Mouse (Mus musculus) midbrain, postnatal 0 days (tissue): ENCODE data around the gene Zmym4. TPM values are rescaled to one million over a fixed set of nuclear protein-coding genes. Genes with fewer than 3 reads are reported as not detected.

Experiments
- ATAC-seq: fragments of 200-750 bp; cut with Nextera tagmentation; 2 replicates; pipeline ENCODE4 v1.8.0; 2017; ENCODE audit warnings: moderate number of reproducible peaks, mild to moderate bottlenecking, moderate TSS enrichment, moderate library complexity; ENCODE audit not compliant: low FRiP score
- DNase-seq: peaks from one replicate; pipeline ENCODE4 v3.0.0-alpha.2; 2015; ENCODE audit warnings: low spot score
- H3K27ac ChIP-seq: fragments of 300-500 bp; sonication (generic); 2 replicates; pipeline ENCODE4 v1.5.1; 2014; ENCODE audit warnings: low read depth, mild to moderate bottlenecking, low read length, mixed read lengths
- H3K27me3 ChIP-seq: fragments of 300-500 bp; sonication (generic); 2 replicates; pipeline ENCODE4 v1.6.1; 2014; ENCODE audit warnings: low read length, control low read depth, mixed read lengths; ENCODE audit not compliant: insufficient read depth
- H3K36me3 ChIP-seq: fragments of 300-500 bp; sonication (generic); 2 replicates; pipeline ENCODE4 v1.6.1; 2014; ENCODE audit warnings: low read length, control low read depth, mixed read lengths; ENCODE audit not compliant: insufficient read depth
- H3K4me1 ChIP-seq: fragments of 300-500 bp; sonication (generic); 2 replicates; pipeline ENCODE4 v1.6.1; 2014; ENCODE audit warnings: mild to moderate bottlenecking, control low read depth, antibody characterized with exemption, low read length, mixed read lengths; ENCODE audit not compliant: insufficient read depth
- H3K4me2 ChIP-seq: fragments of 300-500 bp; sonication (generic); 2 replicates; pipeline ENCODE4 v1.6.1; 2014; ENCODE audit warnings: low read depth, mild to moderate bottlenecking, low read length, mixed read lengths; ENCODE audit not compliant: poor library complexity, severe bottlenecking
- H3K4me3 ChIP-seq: fragments of 300-500 bp; sonication (generic); 2 replicates; pipeline ENCODE4 v1.5.1; 2014; ENCODE audit warnings: low read depth, mild to moderate bottlenecking, low read length, moderate library complexity
- H3K9ac ChIP-seq: fragments of 300-500 bp; sonication (generic); replicated peaks from 2 replicates; pipeline ENCODE4 v1.6.1; 2014; ENCODE audit warnings: mild to moderate bottlenecking, low read length, moderate library complexity, mixed read lengths; ENCODE audit not compliant: poor library complexity, severe bottlenecking
- H3K9me3 ChIP-seq: fragments of 300-500 bp; sonication (generic); 2 replicates; pipeline ENCODE4 v1.6.1; 2016; ENCODE audit warnings: low read length, control low read depth
- CTCF ChIP-seq: IDR thresholded peaks from 2 replicates; pipeline ENCODE4 v1.5.1; 2016; ENCODE audit warnings: antibody characterized with exemption, mild to moderate bottlenecking
- WGBS: fragments of 180-500 bp; shearing (Covaris S2); extraction: QIAGEN DNeasy Blood & Tissue Kit; methylation state at CpG from one replicate; pipeline ENCODE4 v1.1.7; 2014; 5-methylcytosine and 5-hydroxymethylcytosine counted together
- polyA plus RNA-seq: library from polyadenylated mRNA; unstranded; fragments of >200 nt; fragmentation: Nextera tagmentation; extraction: Ambion mirVana; gene quantifications from 2 replicates; pipeline ENCODE4 v1.2.1, GENCODE M21; 2015
- total RNA-seq: library from RNA; depleted of rRNA; stranded (reverse); fragments of >200 nt; gene quantifications from 2 replicates; pipeline ENCODE4 v1.2.3, GENCODE M21; 2014; rRNA removed

Gene Zmym4
- total and polyA plus RNA-seq, 2 experiments from 2014 or later, result 22.3 to 56.0 TPM

GRCm38 (mm10) chr4:126822891-126823882 lies 144.7 kb downstream of the Zmym4 start:
- Histone ChIP-seq H3K27ac (no peak overlapping the region), H3K9me3 (no peaks in the 10 kb centered on the region), H3K27me3 (no peaks in the 10 kb centered on the region), H3K9ac (no peak overlapping the region), H3K4me2 (no peak overlapping the region), H3K36me3 (peaks cover 12% of the 10 kb centered on the region), H3K4me3 (no peak overlapping the region), H3K4me1 (no peaks in the 10 kb centered on the region)
- WGBS, result 63% methylated on average over 9 of the region's 9 CpGs
- TF ChIP-seq CTCF, result no peak
- DNase-seq (peak; percentile 50), ATAC-seq (no peak)

GRCm38 (mm10) chr4:126814854-126815253 lies 153.1 kb downstream of the Zmym4 start:
- no peak overlapping the region for H3K4me3 ChIP-seq
- H3K4me2 ChIP-seq, result no peak overlapping the region
- H3K27ac ChIP-seq, result no peak overlapping the region
- no peaks in the 10 kb centered on the region for H3K4me1 ChIP-seq
- H3K36me3 ChIP-seq, result peaks cover 14% of the 10 kb centered on the region
- 77% methylated on average over 5 of the region's 5 CpGs for WGBS
- ATAC-seq, result no peak
- no peaks in the 10 kb centered on the region for H3K9me3 ChIP-seq
- DNase-seq, result no peak
- TF ChIP-seq CTCF, result no peak
- H3K9ac ChIP-seq, result no peak overlapping the region
- H3K27me3 ChIP-seq, result no peaks in the 10 kb centered on the region

GRCm38 (mm10) chr4:126813212-126813611 lies 154.7 kb downstream of the Zmym4 start:
- no peaks in the 10 kb centered on the region for H3K4me1 ChIP-seq
- H3K9me3 ChIP-seq, result no peaks in the 10 kb centered on the region
- TF ChIP-seq CTCF, result no peak
- no peaks in the 10 kb centered on the region for H3K27me3 ChIP-seq
- no peak overlapping the region for H3K4me2 ChIP-seq
- WGBS, result 77% methylated on average over 5 of the region's 5 CpGs
- H3K9ac ChIP-seq, result no peak overlapping the region
- DNase-seq, result no peak
- ATAC-seq, result no peak
- H3K27ac ChIP-seq, result no peak overlapping the region
- peaks cover 14% of the 10 kb centered on the region for H3K36me3 ChIP-seq
- H3K4me3 ChIP-seq, result no peak overlapping the region

Other genes starting within 250 kb of the Zmym4 start
- 0.14 TPM in 1 of 2 replicates, not detected in the other for gene Tfap2e, start 231.9 kb downstream of the Zmym4 start, total RNA-seq
- gene Tfap2e, start 231.9 kb downstream of the Zmym4 start, polyA plus RNA-seq, result 0.15 and 0.31 TPM in 2 replicates
- gene Ncdn, start 214.7 kb downstream of the Zmym4 start, total RNA-seq, result 322 and 393 TPM in 2 replicates
- gene Ncdn, start 214.7 kb downstream of the Zmym4 start, polyA plus RNA-seq, result 186 and 194 TPM in 2 replicates
- gene AU040320, start 214.6 kb downstream of the Zmym4 start, total RNA-seq, result 35.5 and 38.0 TPM in 2 replicates
- 37.2 and 40.1 TPM in 2 replicates for gene AU040320, start 214.6 kb downstream of the Zmym4 start, polyA plus RNA-seq
- gene Sfpq, start 53.2 kb upstream of the Zmym4 start, total RNA-seq, result 157 and 229 TPM in 2 replicates
- 47.5 and 63.2 TPM in 2 replicates for gene Sfpq, start 53.2 kb upstream of the Zmym4 start, polyA plus RNA-seq
- 16.8 and 18.3 TPM in 2 replicates for gene Zmym1, start 93.0 kb upstream of the Zmym4 start, total RNA-seq
- gene Zmym1, start 93.0 kb upstream of the Zmym4 start, polyA plus RNA-seq, result 16.6 and 16.9 TPM in 2 replicates
- 41.1 and 44.3 TPM in 2 replicates for gene Zmym6, start 109.2 kb upstream of the Zmym4 start, total RNA-seq
- gene Zmym6, start 109.2 kb upstream of the Zmym4 start, polyA plus RNA-seq, result 24.6 and 28.2 TPM in 2 replicates
- 2.4 and 5.4 TPM in 2 replicates for gene Tmem35b, start 155.6 kb upstream of the Zmym4 start, total RNA-seq
- gene Tmem35b, start 155.6 kb upstream of the Zmym4 start, polyA plus RNA-seq, result 12.8 and 14.0 TPM in 2 replicates
- gene Dlgap3, start 201.1 kb upstream of the Zmym4 start, total RNA-seq, result 131 and 156 TPM in 2 replicates
- gene Dlgap3, start 201.1 kb upstream of the Zmym4 start, polyA plus RNA-seq, result 34.5 and 34.8 TPM in 2 replicates